Mouse (Mus musculus): ENCODE measurements around the gene Bhlha9. TPM values are rescaled to one million over a fixed set of nuclear protein-coding genes. Genes with fewer than 3 reads are reported as not detected.

The Bhlha9 gene
- total and polyA plus RNA-seq, 3 experiments, result not detected

GRCm38 (mm10) chr11:76685604-76686003 lies 13.3 kb downstream of the Bhlha9 start:
- no peaks in the 10 kb centered on the region for H3K79me2 ChIP-seq (replicated peaks; ENCODE audit: control insufficient read depth, extremely low read depth, insufficient read depth, poor library complexity, severe bottlenecking)
- peaks cover 5% of the 10 kb centered on the region for H3K9me3 ChIP-seq (replicated peaks; ENCODE audit: low read length)
- no peak for TF ChIP-seq ELF1 (IDR thresholded peaks at IDR 0.05; ENCODE audit: low read depth, low read length)
- TF ChIP-seq NRF1 (IDR thresholded peaks at IDR 0.05; ENCODE audit: low read depth, low read length), result no peak
- no peak for TF ChIP-seq BHLHE40 (IDR thresholded peaks at IDR 0.05; ENCODE audit: low read depth, low read length)
- TF ChIP-seq JUN (IDR thresholded peaks at IDR 0.05; ENCODE audit: insufficient read depth, low read depth, low read length), result no peak
- H3K36me3 ChIP-seq (replicated peaks in 1 of 2; ENCODE audit: control insufficient read depth in 1 of 2, insufficient read depth in 1 of 2, low read length in 1 of 2), result no peaks in the 10 kb centered on the region
- in situ Hi-C loops (cut with MboI; ENCODE audit: low pct_ligation_motif_present, low pct_unique_long_range_greater_than_20kb, low sequenced_read_pairs) (no loop called here), dilution Hi-C loops (cut with MboI; ENCODE audit: extremely low pct_ligation_motif_present, extremely low pct_unique_long_range_greater_than_20kb, low sequenced_read_pairs) (no loop called here)
- no peak overlapping the region for H3K4me2 ChIP-seq (ENCODE audit: insufficient read depth, low read depth, poor library complexity, severe bottlenecking)
- H3K4me3 ChIP-seq (replicated peaks in 1 of 3; ENCODE audit: low read depth in 2 of 3, low read length in 2 of 3, poor library complexity in 1 of 3), result no peak overlapping the region
- peaks cover 62% of the 10 kb centered on the region for H3K27me3 ChIP-seq (replicated peaks)
- H3K27ac ChIP-seq (ENCODE audit: insufficient read depth, low read depth), result no peak overlapping the region
- peaks cover 0 to 2% of the 10 kb centered on the region in 2 experiments; a peak in 1 of 4 replicates for H3K4me1 ChIP-seq (ENCODE audit: control insufficient read depth in 1 of 2, insufficient read depth in 2 of 2)
- H3K9ac ChIP-seq (ENCODE audit: insufficient read depth, low read depth), result no peak overlapping the region
- no peak for DNase-seq (ENCODE audit: extremely low read depth)

GRCm38 (mm10) chr11:76692096-76692495 lies 19.8 kb downstream of the Bhlha9 start:
- Histone ChIP-seq H3K9ac (ENCODE audit: insufficient read depth, low read depth) (no peak overlapping the region), H3K27me3 (replicated peaks) (peaks cover 37% of the 10 kb centered on the region), H3K79me2 (replicated peaks; ENCODE audit: control insufficient read depth, extremely low read depth, insufficient read depth, poor library complexity, severe bottlenecking) (no peaks in the 10 kb centered on the region), H3K36me3 (replicated peaks in 1 of 2; ENCODE audit: control insufficient read depth in 1 of 2, insufficient read depth in 1 of 2, low read length in 1 of 2) (no peaks in the 10 kb centered on the region), H3K4me3 (replicated peaks in 1 of 3; ENCODE audit: low read depth in 2 of 3, low read length in 2 of 3, poor library complexity in 1 of 3) (no peak overlapping the region), H3K9me3 (replicated peaks; ENCODE audit: low read length) (peaks cover 8% of the 10 kb centered on the region), H3K4me2 (ENCODE audit: insufficient read depth, low read depth, poor library complexity, severe bottlenecking) (no peak overlapping the region), H3K27ac (ENCODE audit: insufficient read depth, low read depth) (no peak overlapping the region), H3K4me1 (ENCODE audit: control insufficient read depth in 1 of 2, insufficient read depth in 2 of 2) (peaks cover 0 to 13% of the 10 kb centered on the region in 2 experiments; a peak in 2 of 4 replicates)
- DNase-seq (ENCODE audit: extremely low read depth), result no peak
- dilution Hi-C loops (cut with MboI; ENCODE audit: extremely low pct_ligation_motif_present, extremely low pct_unique_long_range_greater_than_20kb, low sequenced_read_pairs), result no loop called here
- TF ChIP-seq RAD21 (IDR thresholded peaks at IDR 0.05; ENCODE audit: low read depth, low read length) (no peak), E2F4 (IDR thresholded peaks at IDR 0.05; ENCODE audit: insufficient replicate concordance, low read depth, low read length) (no peak), ELF1 (IDR thresholded peaks at IDR 0.05; ENCODE audit: low read depth, low read length) (no peak), USF2 (conservative IDR thresholded peaks at IDR 0.05; ENCODE audit: low read depth, low read length) (no peak), POLR2AphosphoS2 (IDR thresholded peaks at IDR 0.05; ENCODE audit: low read depth, low read length) (no peak), KAT2A (IDR thresholded peaks at IDR 0.05; ENCODE audit: insufficient replicate concordance, low read length) (no peak), TCF12 (IDR thresholded peaks at IDR 0.05; ENCODE audit: low read depth, low read length) (no peak), JUN (IDR thresholded peaks at IDR 0.05; ENCODE audit: insufficient read depth, low read depth, low read length) (no peak), MEF2A (IDR thresholded peaks at IDR 0.05; ENCODE audit: borderline replicate concordance, low read depth, low read length) (no peak), MXI1 (IDR thresholded peaks at IDR 0.05; ENCODE audit: low read depth, low read length) (no peak), USF1 (IDR thresholded peaks at IDR 0.05; ENCODE audit: low read depth, low read length) (no peak), MAFK (IDR thresholded peaks at IDR 0.05; ENCODE audit: insufficient replicate concordance, low read length) (no peak), NRF1 (IDR thresholded peaks at IDR 0.05; ENCODE audit: low read depth, low read length) (no peak), POLR2A (IDR thresholded peaks at IDR 0.05; ENCODE audit: low read depth, low read length) (no peak), RCOR1 (conservative IDR thresholded peaks at IDR 0.05; ENCODE audit: low read depth, low read length) (no peak)
- in situ Hi-C loops (cut with MboI; ENCODE audit: low pct_ligation_motif_present, low pct_unique_long_range_greater_than_20kb, low sequenced_read_pairs), result loop anchor here (10.0 kb wide), 1 partner anchor 203 kb away; no protein-coding TSS in a partner anchor

Data from CH12.LX (cell line).